Mouse (Mus musculus) heart, adult 2 months (tissue): ENCODE measurements around the gene Hp1bp3.

Experiments
- CTCF ChIP-seq: fragments of 200-600 bp; IDR thresholded peaks from 2 replicates; pipeline ENCODE4 v1.8.1; 2022; ENCODE audit warnings: antibody characterized with exemption, mild to moderate bottlenecking, moderate library complexity
- POLR2A ChIP-seq: fragments of 200-500 bp; IDR thresholded peaks from 2 replicates; pipeline ENCODE4 v1.6.1; 2011; ENCODE audit warnings: mild to moderate bottlenecking, low read depth, low read length, control low read depth; ENCODE audit not compliant: insufficient read depth

DNA sequence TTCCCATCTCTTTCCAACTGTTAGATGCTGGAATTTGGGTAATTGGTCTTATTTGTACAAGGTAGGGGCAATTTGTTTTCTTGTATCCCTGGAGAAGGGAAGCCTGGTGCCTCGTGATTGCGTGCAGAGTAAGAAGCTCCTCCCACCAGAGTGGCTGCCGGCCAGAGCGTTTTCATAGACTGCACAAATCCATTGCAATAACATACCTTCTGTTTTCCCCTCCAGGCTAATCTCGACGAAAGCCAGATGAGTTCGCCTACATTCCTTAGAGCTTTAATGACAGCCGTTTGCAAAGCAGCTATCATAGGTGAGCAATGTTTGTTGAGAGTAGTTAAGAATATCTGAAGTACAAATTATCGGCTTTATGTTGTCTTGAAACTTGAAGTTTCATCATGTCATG, 14.4 kb upstream of the Hp1bp3 start:
- TF ChIP-seq CTCF, result no peak
- TF ChIP-seq POLR2A, result no peak
